Mouse (Mus musculus) small intestine, adult 2 months (tissue): ENCODE measurements around the gene Nsun2.

ENCODE experiments used
- CTCF ChIP-seq: fragments of 200-500 bp; IDR thresholded peaks from 2 replicates; pipeline ENCODE4 v1.5.1; 2012; ENCODE audit warnings: low read depth, mild to moderate bottlenecking, control low read depth, inconsistent platforms, low read length, moderate library complexity, mixed read lengths; ENCODE audit not compliant: insufficient replicate concordance, insufficient read length; ENCODE audit errors: extremely low read depth
- POLR2A ChIP-seq: fragments of 200-500 bp; IDR thresholded peaks from 2 replicates; pipeline ENCODE4 v1.6.1; 2012; ENCODE audit warnings: low read depth, mild to moderate bottlenecking, control low read depth, inconsistent platforms, low read length, moderate library complexity

DNA sequence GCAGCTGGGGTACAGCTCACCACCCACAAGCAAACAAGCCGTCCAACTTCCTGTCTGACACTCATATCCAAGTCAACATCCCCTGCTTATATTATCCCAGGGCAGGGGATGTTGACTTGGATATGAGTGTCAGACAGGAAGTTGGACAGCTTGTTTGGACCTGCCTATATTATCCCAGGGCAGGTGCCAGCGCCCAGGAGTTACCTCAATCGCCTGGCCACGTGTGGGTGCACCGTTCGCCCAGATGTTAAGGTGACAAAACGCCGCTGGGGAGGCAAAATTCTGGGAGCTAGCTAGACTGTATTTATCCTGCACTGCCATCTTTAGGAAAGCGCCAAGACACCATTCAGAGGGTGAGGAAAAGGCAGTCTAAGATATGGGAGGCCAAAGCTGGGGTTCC is 43.8 kb upstream of the Nsun2 start:
- TF ChIP-seq CTCF, result no peak
- TF ChIP-seq POLR2A, result no peak
